9 mouse cellular contexts compared by ENCODE assay signal in the genomic region with DNA sequence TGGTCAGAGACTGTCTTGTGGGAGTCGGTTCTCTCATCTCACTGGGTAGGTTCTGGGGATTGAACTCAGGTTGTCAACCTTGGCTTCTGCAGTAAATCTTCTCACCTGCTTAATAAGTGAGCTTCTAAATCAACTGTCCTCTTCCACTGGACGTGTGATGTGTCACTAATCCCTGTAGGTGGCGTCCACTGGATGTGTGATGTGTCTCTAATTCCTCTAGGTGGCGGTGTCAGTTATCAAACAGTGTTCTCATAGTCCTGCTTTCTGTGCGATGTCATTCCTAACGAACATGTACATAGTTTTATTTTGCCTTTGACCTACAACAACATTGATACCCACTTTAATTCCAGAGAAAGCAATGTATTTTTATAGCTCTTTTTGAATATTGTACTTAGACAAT. TPM values are rescaled to one million over a fixed set of nuclear protein-coding genes. Genes with fewer than 3 reads are reported as not detected.
DNase-seq lines count a peak whose midpoint lies in the region; ATAC-seq and TF ChIP-seq lines count a peak whose summit lies in the region.
"Had no signal": no experiment of that assay in that cellular context is flagged by ENCODE, and none has a peak within 500 bp of the region (broad histone marks: within the 10 kb centered on the region; RNA-seq: fewer than 3 reads in every experiment).

No protein-coding gene starts in this region.

- no peak overlapping the region for H3K27ac ChIP-seq in kidney, postnatal 0 days
- no peak overlapping the region for H3K27ac ChIP-seq in kidney, embryonic 16.5 days (ENCODE audit: low read length)
- no peak overlapping the region for H3K27ac ChIP-seq in ES-Bruce4 (ENCODE audit: insufficient read depth, low read length)
- H3K27ac ChIP-seq: limb, embryonic 12.5 days had no signal

- TF ChIP-seq POLR2A in ES-Bruce4 (IDR thresholded peaks at IDR 0.05; ENCODE audit: insufficient read depth, low read length), result no peak

- DNase-seq in kidney, postnatal 0 days (ENCODE audit: low spot score), result peak; percentile 81
- DNase-seq in ZHBTc4 (ENCODE audit: low read depth, low spot score), result peak; percentile 88
- DNase-seq in lung, postnatal 10 days, result peak; percentile 35
- no peak for DNase-seq in right cerebral cortex, postnatal 14 days
- no peak for DNase-seq in adrenal gland, adult 18-20 months (ENCODE audit: low spot score in 2 of 2)

- peak; percentile 95 for TF ChIP-seq CTCF in kidney, postnatal 0 days (IDR thresholded peaks at IDR 0.05; ENCODE audit: low read depth)
- peak; percentile 43 for TF ChIP-seq CTCF in ES-Bruce4 (IDR thresholded peaks at IDR 0.05; ENCODE audit: low read depth, low read length)

- H3K4me3 ChIP-seq in kidney, postnatal 0 days (replicated peaks; ENCODE audit: low read depth, low read length), result no peak overlapping the region
- H3K4me3 ChIP-seq in kidney, embryonic 16.5 days (ENCODE audit: low read length), result no peak overlapping the region
- no peak overlapping the region for H3K4me3 ChIP-seq in ES-Bruce4 (ENCODE audit: low read depth, low read length)
- H3K4me3 ChIP-seq: erythroblast, embryonic 14.5 days; limb, embryonic 12.5 days had no signal

- H3K9ac ChIP-seq in kidney, postnatal 0 days (ENCODE audit: low read depth, low read length), result no peak overlapping the region
- no peak overlapping the region for H3K9ac ChIP-seq in kidney, embryonic 16.5 days (replicated peaks; ENCODE audit: low read length)
- H3K9ac ChIP-seq in ES-Bruce4 (ENCODE audit: low read depth, poor library complexity, severe bottlenecking), result no peak overlapping the region
- H3K9ac ChIP-seq: limb, embryonic 12.5 days had no signal

- TF ChIP-seq EP300 in ES-Bruce4 (IDR thresholded peaks at IDR 0.05; ENCODE audit: insufficient read depth, low read depth, low read length), result no peak

- H3K36me3 ChIP-seq in kidney, postnatal 0 days (ENCODE audit: insufficient read depth, low read length), result no peaks in the 10 kb centered on the region
- no peaks in the 10 kb centered on the region for H3K36me3 ChIP-seq in kidney, embryonic 16.5 days (ENCODE audit: insufficient read depth, low read length)
- H3K36me3 ChIP-seq in ES-Bruce4 (ENCODE audit: control insufficient read depth, insufficient read depth, low read length, poor library complexity, severe bottlenecking), result no peaks in the 10 kb centered on the region
- H3K36me3 ChIP-seq: limb, embryonic 12.5 days had no signal

- 36% methylated on average over 6 of the region's 6 CpGs for WGBS in kidney, postnatal 0 days
- WGBS in kidney, embryonic 16.5 days, result 45% methylated on average over 6 of the region's 6 CpGs

- no peaks in the 10 kb centered on the region; the same call in 1 of the 2 replicates for H3K4me1 ChIP-seq in kidney, postnatal 0 days (replicated peaks; ENCODE audit: insufficient read depth, low read length)
- peaks cover 11% of the 10 kb centered on the region for H3K4me1 ChIP-seq in kidney, embryonic 16.5 days (ENCODE audit: insufficient read depth, low read length)
- no peaks in the 10 kb centered on the region for H3K4me1 ChIP-seq in ES-Bruce4 (ENCODE audit: control insufficient read depth, insufficient read depth, low read length)
- H3K4me1 ChIP-seq: limb, embryonic 12.5 days had no signal

- H3K9me3 ChIP-seq in kidney, postnatal 0 days (replicated peaks; ENCODE audit: low read length), result no peaks in the 10 kb centered on the region
- no peaks in the 10 kb centered on the region for H3K9me3 ChIP-seq in kidney, embryonic 16.5 days (ENCODE audit: low read length)
- no peaks in the 10 kb centered on the region for H3K9me3 ChIP-seq in ES-Bruce4 (replicated peaks; ENCODE audit: control insufficient read depth, insufficient read depth, low read length, poor library complexity, severe bottlenecking)
- H3K9me3 ChIP-seq: limb, embryonic 12.5 days had no signal

- H3K27me3 ChIP-seq in kidney, postnatal 0 days (ENCODE audit: insufficient read depth, low read length), result no peaks in the 10 kb centered on the region
- no peaks in the 10 kb centered on the region for H3K27me3 ChIP-seq in kidney, embryonic 16.5 days (ENCODE audit: insufficient read depth, low read length)
- no peaks in the 10 kb centered on the region; the same call in 1 of the 2 replicates for H3K27me3 ChIP-seq in ES-Bruce4 (ENCODE audit: control insufficient read depth, insufficient read depth, low read length, poor library complexity, severe bottlenecking)
- H3K27me3 ChIP-seq: limb, embryonic 12.5 days had no signal

- ATAC-seq in kidney, postnatal 0 days (replicated peaks; ENCODE audit: low FRiP score, low read depth), result no peak
- ATAC-seq in kidney, embryonic 16.5 days (ENCODE audit: low FRiP score, low TSS enrichment), result no peak

- no peak overlapping the region for H3K4me2 ChIP-seq in kidney, postnatal 0 days (ENCODE audit: low read length)
- no peak overlapping the region for H3K4me2 ChIP-seq in kidney, embryonic 16.5 days (replicated peaks; ENCODE audit: low read depth, low read length)
- H3K4me2 ChIP-seq: limb, embryonic 12.5 days had no signal

RNA-seq across cellular contexts. Expression of a gene that starts 30.8 kb away (rescaled TPM):
- 5.0 and 6.2 TPM in 2 replicates for polyA plus RNA-seq in kidney, postnatal 0 days (2015; fragmentation: Nextera tagmentation; extraction: Ambion mirVana)
- polyA plus RNA-seq in kidney, embryonic 16.5 days (2015; fragmentation: Nextera tagmentation; extraction: Ambion mirVana), result 8.4 and 8.8 TPM in 2 replicates
- polyA plus RNA-seq in ES-Bruce4 (2011; ENCODE audit: insufficient read depth, insufficient read length, low read depth, missing spikeins), result 7.5 and 9.2 TPM in 2 replicates
- 1 to 10 TPM; 5.3 to 7.5 TPM for total RNA-seq in adrenal gland, adult 18-20 months (2021)
- polyA plus RNA-seq: erythroblast, embryonic 14.5 days had no signal

Comparison
In these comparisons a context has a peak if more than half of its experiments do, and no peak if none do; other contexts are left out.
1. DNase-seq: peak in kidney, postnatal 0 days (single experiment), ZHBTc4 (single experiment) and lung, postnatal 10 days (single experiment); none in right cerebral cortex, postnatal 14 days (single experiment) and adrenal gland, adult 18-20 months (0 of 2).